In genomic region chr1:25079395-25079794, GRCm38 (mm10) we compare ENCODE assay signal across 16 mouse cellular contexts.
"Had no signal": no experiment of that assay in that cellular context is flagged by ENCODE, and none has a peak within 500 bp of the region (broad histone marks: within the 10 kb centered on the region; RNA-seq: fewer than 3 reads in every experiment).

No protein-coding gene starts in this region.

- H3K27me3 ChIP-seq: neural tube, embryonic 13.5 days; neural tube, embryonic 15.5 days; stomach, embryonic 15.5 days had no signal

- H3K9me3 ChIP-seq: neural tube, embryonic 13.5 days; neural tube, embryonic 15.5 days; stomach, embryonic 15.5 days had no signal

- H3K4me3 ChIP-seq: neural tube, embryonic 13.5 days; neural tube, embryonic 15.5 days; stomach, embryonic 15.5 days had no signal

- H3K27ac ChIP-seq: neural tube, embryonic 13.5 days; neural tube, embryonic 15.5 days; stomach, embryonic 15.5 days; stomach, postnatal 0 days had no signal

- H3K9ac ChIP-seq: neural tube, embryonic 13.5 days; neural tube, embryonic 15.5 days; stomach, embryonic 15.5 days had no signal

- H3K4me1 ChIP-seq: neural tube, embryonic 13.5 days; stomach, embryonic 15.5 days had no signal

- H3K4me2 ChIP-seq: neural tube, embryonic 13.5 days; neural tube, embryonic 15.5 days; stomach, embryonic 15.5 days had no signal

- DNase-seq: retina, postnatal 1 day; right cerebral cortex, adult 18-20 months; right cerebral cortex, postnatal 14 days; right cerebral cortex, postnatal 25 days; right cerebral cortex, postnatal 4 days; spleen, adult 18-20 months; thymus, adult 18-20 months; thymus, adult 2 months; thymus, postnatal 14 days; thymus, postnatal 25 days; thymus, postnatal 36 days; thymus, postnatal 4 days had no signal

- H3K36me3 ChIP-seq: neural tube, embryonic 15.5 days; stomach, embryonic 15.5 days had no signal
